Mouse (Mus musculus) WW6 (cell line): ENCODE measurements around the gene Eml1.

ENCODE experiments used
- DNase-seq: peaks from one replicate; pipeline ENCODE4 v3.0.0-alpha.2; 2013; ENCODE audit warnings: low read depth, low spot score

Gene Eml1

DNA sequence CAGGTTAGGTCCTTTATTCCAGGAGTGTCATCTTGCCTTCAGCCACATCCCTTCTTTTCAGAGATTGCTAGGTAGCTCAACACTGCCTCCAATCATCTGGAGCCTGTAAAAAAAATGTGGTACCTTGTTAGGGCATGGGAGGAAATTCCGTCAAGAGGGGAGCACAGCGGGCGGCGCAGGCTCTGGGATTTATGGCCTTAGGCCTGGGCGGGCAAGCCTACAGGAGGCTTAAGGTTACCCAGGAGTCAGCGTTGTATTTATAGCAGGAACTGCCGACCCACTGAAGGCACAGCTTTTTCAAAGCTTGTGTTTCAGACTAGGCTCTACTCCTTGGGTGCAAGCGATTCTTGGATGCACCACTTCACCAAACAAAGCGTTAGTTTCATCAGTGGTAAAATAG, 2.9 kb downstream of the Eml1 start:
- no peak for DNase-seq

DNA sequence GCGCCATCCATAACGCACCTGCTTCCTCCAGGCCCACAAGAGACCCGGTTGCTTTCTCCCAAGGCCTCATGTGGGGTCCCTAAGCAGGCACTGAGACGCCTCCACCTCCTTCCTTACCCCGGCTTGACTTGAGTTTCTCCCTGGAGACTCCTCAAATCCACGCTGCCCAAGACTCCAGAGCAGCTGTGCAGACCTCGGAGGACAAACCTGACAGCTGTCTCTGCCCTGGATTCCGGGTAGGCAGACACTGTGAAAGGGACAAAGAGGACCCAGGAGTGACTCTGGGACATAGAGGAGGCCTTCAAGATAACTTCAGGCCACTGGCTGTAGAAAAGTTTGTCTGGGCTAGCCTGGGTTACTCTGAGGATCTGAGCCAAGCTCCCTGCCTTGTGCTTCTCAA, 3.9 kb downstream of the Eml1 start:
- no peak for DNase-seq

GRCm38 (mm10) chr12:108378379-108379133, 7.8 kb downstream of the Eml1 start:
- no peak for DNase-seq

- DNase-seq = no peak
These were observed 15.9 kb downstream of the Eml1 start for GRCm38 (mm10) chr12:108386476-108387232.

DNA sequence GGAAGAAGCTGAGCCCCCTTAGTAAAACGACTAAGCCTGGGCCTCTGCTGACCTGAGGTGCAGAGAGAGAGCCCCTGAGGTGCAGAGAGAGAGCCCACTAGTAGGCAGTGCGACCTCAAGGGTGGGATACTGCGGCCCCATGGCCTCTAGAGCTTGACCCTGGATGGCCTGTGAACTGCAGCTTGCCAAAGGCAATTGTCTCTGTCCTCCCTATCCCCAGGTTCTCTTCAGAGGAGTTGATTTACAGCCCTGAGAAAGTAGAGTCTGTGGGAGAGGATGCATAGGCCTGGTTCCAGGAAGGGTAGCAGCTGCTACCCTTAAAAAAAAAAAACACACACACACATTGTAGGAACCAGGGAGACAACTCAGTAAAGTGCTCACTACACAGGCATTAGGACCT, 19.0 kb downstream of the Eml1 start:
- no peak for DNase-seq

GRCm38 (mm10) chr12:108392254-108393044, 21.7 kb downstream of the Eml1 start:
- DNase-seq = no peak

GRCm38 (mm10) chr12:108393082-108393481, 22.3 kb downstream of the Eml1 start:
- no peak for DNase-seq

GRCm38 (mm10) chr12:108393637-108394036, 22.9 kb downstream of the Eml1 start:
- no peak for DNase-seq

DNA sequence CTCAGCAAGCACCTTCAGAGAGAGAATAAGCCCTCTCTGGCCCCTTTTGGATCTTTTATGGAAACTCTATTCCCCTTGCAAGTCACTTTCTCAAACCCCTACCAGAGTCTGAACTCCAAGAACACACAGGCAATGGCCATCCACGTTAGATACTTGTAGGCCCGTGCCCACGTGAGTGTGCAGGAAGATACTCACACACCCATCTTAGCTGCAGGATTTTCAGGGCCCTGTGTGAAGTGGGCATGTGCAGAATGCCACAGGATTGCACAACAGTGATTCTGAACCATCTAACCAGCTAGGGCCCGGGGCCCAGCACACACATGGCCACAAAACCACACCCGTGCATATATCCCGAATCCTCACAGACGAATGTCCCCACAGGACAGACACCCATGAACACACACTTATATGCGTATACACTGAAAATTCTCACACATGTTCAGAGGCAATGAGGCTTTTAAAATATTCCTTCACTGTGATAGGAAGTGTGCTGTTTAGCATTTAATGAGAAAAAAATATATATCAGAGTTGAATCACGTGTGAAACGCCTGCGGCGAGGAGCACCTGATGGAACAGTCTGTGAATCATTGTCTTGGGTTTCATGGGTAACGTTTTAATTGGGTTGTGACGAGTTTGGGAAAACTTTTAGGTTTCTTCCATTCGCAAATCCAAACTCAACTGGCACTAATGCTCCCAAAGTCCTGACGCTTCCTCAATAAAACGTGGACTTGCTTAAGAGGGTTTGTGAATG, 24.0 kb downstream of the Eml1 start:
- DNase-seq = no peak

DNA sequence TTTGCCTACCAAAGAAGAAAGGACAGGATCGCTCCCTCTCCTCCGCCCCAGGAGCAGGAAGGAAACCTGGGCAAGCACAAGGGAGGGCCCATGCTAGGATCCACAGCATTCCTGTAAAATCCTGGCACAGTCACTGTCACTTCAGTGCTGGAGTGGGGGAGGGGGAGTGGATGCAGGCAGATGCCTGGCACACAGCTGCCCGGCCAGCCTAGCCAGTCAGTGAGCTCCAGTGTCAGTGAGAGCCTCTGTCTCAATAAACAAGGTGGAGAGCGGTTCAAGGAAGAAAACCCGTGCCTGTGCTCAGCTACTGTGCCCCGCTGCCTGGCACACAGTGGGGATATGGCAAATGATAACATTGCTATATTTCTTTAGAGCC, 24.5 kb downstream of the Eml1 start:
- no peak for DNase-seq

GRCm38 (mm10) chr12:108396081-108396947, 25.6 kb downstream of the Eml1 start:
- peak; percentile 40 for DNase-seq

GRCm38 (mm10) chr12:108398681-108399080, 27.9 kb downstream of the Eml1 start:
- no peak for DNase-seq

GRCm38 (mm10) chr12:108399191-108399590, 28.4 kb downstream of the Eml1 start:
- no peak for DNase-seq

DNA sequence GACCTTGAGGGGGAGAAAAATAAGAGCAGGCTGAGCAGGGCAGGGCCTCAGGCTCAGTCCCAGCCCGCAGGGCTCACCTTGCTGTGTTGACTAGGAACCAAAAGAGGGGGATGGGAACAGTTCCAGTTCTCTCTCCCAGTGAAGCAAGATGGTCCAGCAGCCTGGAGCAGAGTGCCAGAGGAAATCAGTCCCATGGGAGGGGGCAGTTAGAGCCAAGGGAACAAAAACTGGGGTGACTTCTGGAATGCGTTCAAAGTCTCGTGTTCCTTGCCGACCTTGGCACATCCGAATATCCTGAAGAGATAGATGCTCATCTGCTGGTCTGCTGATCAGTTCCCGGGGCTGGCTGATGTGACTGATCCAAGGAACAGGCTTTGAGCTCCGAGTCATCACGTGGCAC, 30.2 kb downstream of the Eml1 start:
- no peak for DNase-seq

- DNase-seq = no peak
These were observed 33.2 kb downstream of the Eml1 start for GRCm38 (mm10) chr12:108403957-108404356.

DNA sequence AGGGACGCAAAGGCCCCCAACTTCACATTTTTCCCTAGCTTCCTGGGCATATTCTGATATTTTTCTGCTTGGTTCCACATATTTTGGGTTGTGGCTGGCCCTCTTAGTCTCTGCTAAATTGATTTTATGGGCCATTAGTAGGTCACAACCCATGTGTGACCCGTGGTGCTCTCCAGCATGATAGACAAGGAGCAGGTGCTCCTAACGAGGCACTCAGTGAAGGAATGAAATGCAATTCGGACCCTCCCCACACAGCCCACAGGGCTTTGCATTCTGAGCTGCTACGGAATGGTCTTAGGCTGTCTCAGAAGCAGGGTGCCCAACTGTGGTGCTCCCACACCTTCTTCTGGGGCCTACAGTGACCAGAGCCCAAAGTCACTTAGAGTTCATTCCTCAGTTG, 38.3 kb downstream of the Eml1 start:
- no peak for DNase-seq

GRCm38 (mm10) chr12:108410416-108411208, 39.9 kb downstream of the Eml1 start:
- DNase-seq = no peak

DNA sequence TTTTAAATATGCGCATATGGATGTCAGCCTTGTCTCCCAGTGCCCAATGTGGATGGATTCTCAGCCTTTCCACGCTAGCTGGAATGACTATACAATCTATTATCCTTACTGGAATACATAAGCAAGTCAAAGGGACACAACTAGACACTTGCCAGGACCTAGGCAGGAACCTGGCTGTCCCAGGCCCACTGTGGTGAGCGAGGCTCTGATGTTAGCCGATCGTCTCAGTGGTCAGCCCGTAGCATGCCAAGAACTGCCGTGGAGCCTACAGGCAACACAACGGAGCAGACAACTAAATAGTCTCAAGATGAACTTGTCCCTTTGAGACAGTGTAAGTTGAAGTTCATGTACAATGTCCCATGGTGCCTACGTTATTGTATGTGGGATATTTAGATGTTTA, 44.2 kb downstream of the Eml1 start:
- no peak for DNase-seq

DNA sequence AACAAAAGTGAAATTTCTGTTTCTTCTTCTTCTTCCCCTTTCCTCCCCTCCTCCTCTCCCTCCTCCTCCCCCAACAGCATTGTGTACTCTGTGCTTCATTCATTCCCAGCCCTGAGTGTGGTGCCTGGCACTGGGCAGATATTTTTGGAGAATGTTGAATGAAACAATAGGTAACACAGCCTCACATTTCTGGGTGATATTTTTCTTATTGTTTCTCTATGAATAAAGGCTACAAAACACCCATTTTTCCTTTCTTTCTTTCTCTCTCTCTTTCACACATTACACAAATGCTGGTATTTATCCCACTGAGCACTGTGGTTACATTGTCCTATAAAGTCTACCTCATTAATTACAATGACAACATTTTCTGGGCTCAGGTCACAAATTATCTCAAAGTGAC, 48.8 kb downstream of the Eml1 start:
- DNase-seq = no peak

DNA sequence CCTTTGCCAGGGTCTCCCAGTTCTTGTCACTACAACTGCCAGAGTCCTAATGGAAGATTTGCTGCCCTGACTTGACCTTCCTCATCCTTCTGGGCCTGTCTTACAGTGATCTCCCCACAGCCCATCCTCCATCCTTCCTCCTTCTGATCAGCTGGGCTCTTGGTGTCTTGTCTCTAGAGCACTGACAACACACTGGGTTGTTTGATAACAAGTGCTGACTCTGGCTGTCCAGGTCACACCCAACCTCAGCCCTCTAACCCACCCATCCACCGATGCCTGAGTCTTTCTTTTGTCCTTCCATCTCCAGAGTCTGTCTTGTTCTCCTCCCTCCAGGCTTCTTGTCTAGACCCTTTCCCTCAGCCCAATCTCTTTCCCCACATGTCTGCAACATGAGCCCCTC, 50.7 kb downstream of the Eml1 start:
- DNase-seq = no peak
